Mouse (Mus musculus) yolk sac, embryonic 10.5 days (tissue): Measurements from ENCODE around the gene Rnf181.
A peak's percentile ranks its signal among the peaks of the same experiment; 100 is the strongest.

Experiments
- DNase-seq: peaks from one replicate; pipeline ENCODE4 v3.0.0-alpha.2; 2017; ENCODE audit warnings: low spot score

Rnf181 gene

DNA sequence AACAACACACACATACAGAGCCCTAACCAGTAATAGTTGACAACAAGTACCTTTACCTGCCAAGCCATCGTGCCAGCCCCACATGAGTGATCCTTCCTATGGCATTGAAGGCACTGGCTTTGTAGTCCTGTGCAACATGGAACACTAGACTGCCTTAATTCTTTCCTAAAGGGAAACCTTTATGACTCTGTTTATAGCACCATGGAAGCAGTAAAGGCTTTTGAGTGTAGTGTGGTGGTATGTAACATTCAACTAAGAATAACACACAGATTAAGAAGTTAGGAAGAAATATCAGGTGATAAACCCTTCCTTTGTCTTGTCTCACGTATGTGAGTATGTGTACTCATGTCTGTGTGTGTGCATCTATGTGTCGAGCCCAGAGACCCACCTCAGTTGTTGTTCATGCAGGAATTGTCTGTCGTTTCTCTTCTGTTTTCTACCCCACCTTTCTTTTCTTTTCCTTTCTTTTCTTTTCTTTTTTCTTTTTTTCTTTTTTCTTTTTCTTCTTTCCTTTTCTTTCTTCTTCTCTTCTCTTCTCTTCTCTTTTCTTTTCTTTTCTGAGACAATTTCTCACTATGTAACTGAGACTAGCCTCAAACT lies at the start of gene Rnf181:
TSS of gene Rnf181 (minus strand) at position 113 of the 600 bp plus-strand sequence.
- DNase-seq: no peak

DNA sequence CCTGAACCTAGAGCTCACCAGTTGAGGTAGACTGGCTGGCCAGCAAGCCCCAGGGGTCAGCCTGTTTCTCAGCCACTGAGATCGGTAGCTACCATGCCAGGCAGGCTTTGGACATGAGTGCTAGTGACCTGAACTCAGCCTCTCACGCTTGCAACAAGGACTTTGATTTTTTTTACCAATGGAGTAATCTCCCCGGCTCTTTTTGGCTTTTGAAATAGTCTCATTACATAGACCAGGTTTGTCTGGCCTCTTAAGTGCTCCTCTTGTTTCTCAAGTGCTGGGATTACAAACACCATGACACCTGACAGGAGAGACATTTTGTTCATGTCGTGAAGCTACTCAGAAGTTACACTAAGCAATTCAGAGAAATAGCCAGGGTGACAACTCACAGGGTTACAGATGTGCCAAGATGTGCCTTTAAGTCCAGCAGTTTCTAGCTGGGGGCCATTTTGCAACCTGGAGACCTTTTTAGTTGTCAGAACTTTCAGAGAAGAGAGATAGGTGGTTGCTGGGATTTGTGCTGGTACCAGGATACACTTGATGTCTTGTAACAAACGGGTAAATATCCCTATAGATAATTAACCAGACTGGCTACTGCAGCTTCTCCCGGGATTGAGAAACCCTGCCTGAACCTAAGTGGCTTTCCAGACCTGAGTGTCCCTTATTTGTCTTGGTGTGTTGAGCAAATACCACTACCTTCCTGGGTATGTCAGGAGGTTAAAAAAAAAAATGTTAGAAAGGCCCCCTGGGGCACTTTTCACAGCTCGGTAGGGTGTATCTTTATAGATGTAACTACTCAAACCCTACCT lies 49.4 kb upstream of the Rnf181 start:
- DNase-seq: peak; percentile 82

DNA sequence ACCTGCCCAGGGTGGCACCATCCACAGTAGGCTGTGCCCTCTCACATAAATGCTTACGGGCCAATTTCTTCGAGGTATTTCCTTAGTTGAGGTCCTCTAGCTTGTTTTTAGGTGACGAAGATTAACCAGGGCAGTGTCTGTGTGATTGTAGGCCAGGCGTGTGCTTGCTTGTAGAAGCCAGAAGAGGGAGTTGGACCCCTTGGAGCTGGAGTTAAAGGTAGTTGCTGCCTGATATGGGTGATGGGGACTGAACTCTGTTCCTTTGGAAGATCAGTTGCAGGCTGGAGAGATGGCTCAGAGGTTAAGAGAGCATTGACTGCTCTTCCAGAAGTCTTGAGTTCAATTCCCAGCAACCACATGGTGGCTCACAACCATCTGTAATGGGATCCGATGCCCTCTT lies 48.4 kb upstream of the Rnf181 start:
- DNase-seq: no peak

DNA sequence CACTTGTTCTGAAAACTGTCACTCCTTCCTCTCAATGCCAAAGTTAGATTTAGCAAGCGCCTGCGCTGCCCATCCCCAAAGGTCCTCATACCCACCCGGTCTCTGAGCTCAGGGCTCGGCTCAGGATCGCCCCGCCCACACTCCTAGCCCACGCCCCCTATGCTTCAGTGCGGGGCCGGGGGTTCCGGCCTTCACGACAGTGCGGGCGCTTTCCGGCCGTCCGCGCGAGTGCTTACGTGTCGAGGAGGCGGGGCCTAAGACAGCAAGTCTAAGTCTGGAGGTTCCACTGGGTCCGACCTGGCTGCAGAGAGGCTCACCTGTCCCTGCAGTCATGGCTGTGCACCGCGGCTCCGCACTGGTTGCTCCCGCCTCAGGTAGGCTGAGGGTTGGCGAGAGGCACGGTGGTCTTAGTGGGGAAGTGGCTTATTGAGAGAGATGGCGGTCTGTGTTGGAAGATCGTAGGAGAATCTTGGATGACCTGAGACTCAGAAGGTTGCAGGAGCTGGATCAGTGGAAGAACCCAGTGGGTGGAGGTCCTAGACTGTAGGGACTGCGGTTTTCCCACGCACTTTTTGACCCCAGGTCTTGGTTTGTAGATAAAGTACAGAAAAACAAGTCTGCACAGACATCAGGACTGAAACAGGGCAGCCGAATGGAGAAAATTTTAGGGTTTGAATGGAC lies 47.5 kb upstream of the Rnf181 start, which contains the start of gene Ggcx:
TSS of gene Ggcx (plus strand) at position 233 of the 681 bp plus-strand sequence.
- peak; percentile 95 for DNase-seq

DNA sequence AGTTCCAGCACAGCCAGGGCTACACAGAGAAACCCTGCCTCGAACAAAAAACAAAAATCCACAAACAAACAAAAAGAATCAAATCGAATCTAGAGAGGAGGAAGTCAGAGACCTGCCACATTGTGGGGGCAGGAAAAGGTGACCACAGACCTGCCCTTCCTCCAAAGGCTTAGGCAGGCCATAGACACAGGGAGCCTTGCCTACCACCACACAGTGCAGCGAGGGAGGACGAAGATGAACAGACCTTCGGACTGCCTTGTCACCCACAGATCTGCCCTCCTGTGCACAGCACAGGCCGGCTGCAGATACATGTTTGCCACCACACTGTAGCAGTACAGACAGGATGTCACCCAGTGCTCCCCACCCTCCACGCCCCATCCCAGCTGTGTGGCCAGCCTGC lies 43.8 kb upstream of the Rnf181 start:
- DNase-seq: no peak

DNA sequence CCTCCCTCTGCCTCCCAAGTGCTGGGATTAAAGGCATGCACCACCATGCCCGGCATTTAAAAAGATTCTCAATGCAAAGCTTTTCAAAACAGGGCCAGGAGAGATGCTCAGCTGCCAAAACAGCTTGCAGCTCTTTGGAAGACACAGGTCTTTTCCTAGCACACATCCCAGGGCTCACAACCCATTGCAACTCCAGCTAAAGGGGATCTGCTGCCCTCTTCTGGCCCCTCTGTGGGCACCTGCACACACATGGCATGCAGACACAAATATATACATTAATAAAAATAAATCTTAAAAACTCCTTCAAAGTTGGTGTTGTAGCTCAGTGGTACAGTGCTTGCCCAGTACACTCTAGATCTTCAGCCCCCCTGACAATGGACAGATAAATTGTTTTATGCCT lies 43.2 kb upstream of the Rnf181 start:
- no peak for DNase-seq

DNA sequence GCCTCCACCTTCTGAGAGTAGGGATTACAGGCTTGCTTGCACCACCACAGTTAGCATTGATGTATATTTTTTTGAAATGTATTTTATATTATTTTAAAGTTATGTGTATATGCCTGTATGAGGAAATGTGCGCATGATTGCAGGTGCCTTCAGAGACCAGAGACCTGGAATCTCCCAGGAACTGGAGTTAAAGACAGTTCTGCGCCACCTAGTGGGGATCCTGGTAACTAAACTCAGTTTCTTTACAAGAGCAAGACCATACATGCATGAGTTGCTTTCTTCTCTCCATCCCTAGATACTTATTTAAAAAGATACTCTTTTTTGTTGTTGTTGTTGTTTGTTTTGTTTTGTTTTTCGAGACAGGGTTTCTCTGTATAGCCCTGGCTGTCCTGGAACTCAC lies 42.8 kb upstream of the Rnf181 start:
- no peak for DNase-seq

DNA sequence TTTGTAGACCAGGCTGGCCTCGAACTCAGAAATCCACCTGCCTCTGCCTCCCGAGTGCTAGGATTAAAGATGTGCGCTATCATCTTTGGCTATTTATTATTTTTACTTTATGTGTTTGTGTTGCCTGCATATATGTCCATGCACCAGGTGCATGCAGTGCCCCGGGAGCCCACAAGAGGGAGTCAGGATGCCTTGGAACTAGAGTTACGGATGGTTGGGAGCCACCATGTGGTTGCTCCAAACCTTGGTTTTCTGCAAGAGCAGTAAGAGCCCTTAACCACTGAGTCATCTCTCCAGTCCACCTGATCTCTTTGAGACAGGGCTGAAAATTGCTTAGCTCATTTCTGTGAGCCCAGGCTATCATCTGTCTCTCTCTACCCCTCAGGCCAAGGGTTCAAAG lies 40.4 kb upstream of the Rnf181 start:
- DNase-seq: peak; percentile 85

DNA sequence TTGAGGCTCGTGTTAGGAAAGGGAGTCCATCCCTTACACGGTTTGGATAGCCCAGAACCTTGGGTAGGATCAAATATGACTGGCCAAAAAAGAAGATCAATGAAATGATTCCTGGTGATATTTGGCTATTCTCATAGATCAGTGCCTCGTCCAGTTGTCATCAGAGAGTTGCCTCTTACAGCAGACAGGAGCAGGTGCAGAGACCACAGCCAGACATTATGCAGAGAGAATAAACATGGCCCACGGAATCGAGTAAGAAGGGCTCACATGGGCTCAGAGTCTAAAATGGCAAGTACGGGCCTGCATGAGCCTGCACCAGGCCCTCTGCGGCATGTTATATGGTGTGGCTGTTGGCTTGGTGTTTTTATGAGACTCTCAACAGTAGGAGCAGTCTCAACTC lies 38.6 kb upstream of the Rnf181 start:
- no peak for DNase-seq

DNA sequence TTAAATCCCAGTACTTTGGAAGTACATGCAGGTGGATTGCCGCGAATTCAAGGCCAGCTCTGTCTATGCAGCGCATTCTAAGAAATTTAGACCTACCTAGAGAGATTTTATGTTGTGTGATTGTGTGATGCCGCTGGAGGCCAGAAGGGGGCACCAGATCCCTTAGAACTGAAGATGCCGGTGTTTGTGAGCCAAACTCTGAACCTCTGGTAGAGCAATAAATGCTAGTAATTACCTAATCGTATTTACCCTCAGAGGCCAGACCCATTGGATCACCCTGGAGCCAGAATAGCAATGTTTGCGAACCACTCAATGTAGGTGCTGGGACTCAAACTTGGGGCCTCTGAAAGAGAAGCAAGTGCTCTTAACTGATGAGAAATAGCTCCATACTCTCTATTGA lies 35.1 kb upstream of the Rnf181 start:
- DNase-seq: no peak

DNA sequence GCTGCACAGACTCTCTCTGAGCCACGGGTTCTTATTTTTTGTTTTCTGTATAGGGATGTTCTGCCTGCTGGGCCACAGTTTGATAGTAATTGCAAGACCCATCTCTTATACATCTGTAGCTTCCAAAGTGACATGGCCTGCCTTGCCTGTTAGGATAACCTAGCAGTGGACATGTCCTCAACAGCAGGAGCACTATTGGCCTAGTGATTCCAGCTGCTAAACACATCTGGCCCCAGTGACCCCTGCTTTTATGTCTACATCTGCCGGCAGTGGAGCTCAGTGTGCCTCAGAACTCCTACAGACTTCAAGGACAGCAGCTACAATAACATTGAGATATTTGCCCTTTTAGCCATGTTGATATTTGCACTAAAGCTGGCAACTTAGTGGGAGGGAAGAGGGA lies 33.2 kb upstream of the Rnf181 start:
- DNase-seq: no peak

DNA sequence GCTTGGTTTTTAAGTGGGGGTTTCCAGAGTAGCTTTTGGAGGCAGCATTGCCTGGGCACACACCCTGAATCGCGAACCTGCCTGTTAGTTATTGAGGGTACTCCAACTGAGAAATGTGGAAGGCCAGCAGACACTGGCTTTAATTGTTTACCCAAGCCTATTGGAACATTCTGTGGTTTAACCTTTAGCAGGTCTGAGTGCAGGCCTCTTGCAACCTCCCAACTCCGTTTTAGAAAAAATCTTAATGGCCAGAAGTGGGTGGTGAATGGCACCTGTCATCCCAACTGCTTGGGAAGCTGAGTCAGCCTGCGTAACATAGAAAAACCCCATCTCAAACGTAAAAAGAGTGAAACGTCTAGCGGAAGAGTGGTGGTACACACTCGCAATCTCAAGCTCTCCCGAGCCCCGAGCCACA lies 30.1 kb upstream of the Rnf181 start:
- DNase-seq: no peak

DNA sequence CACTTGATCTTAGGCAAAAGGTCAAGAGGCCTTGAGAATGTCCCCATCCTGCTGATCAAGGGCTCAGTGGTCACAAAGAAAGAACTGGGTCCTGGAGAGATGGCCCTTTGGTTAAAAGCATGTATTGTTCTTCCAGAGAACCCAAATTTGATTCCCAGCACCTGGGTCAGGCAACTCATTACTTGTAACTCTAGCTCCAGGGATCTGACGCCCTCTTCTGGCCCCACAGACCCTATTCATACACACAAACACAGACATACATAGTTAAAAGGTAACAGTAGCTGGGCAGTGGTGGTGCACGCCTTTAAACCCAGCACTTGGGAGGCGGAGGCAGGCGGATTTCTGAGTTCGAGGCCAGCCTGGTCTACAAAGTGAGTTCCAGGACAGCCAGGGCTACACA lies 25.6 kb upstream of the Rnf181 start:
- DNase-seq: no peak

DNA sequence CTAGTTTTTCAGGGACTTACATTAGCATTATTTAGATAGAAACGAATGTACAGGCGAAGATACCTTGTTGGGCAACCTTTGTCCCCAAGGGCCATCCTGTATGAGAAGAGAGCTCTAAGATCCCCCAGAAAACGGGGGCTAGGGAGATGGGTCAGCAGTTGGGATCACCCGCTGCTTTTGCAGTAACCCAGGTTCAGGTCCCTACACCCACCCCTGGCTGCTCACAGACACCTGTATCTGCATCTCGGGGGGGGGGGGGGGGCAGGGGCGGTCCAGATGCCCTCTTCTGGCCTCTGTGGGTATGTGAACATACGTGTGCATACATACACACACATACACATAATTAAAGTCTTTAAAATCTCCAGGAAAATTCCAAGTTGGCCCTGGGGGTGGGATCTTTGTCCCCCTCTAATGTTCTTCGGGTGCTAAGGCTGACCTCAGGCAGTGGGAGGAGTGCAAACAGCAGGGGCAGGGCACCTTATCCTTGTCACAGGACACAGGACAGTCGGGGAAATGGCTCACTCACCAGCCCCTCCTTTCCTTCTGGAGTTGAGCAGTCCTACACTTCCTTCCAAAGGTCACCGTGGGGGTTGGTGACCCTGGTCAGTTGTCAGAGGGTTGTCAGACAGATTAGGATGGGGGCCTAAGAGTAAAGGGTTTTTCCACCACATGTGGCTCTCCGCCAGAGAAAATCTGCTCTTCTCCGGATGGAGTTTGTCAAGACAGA lies 24.2 kb upstream of the Rnf181 start:
- peak; percentile 93 for DNase-seq

DNA sequence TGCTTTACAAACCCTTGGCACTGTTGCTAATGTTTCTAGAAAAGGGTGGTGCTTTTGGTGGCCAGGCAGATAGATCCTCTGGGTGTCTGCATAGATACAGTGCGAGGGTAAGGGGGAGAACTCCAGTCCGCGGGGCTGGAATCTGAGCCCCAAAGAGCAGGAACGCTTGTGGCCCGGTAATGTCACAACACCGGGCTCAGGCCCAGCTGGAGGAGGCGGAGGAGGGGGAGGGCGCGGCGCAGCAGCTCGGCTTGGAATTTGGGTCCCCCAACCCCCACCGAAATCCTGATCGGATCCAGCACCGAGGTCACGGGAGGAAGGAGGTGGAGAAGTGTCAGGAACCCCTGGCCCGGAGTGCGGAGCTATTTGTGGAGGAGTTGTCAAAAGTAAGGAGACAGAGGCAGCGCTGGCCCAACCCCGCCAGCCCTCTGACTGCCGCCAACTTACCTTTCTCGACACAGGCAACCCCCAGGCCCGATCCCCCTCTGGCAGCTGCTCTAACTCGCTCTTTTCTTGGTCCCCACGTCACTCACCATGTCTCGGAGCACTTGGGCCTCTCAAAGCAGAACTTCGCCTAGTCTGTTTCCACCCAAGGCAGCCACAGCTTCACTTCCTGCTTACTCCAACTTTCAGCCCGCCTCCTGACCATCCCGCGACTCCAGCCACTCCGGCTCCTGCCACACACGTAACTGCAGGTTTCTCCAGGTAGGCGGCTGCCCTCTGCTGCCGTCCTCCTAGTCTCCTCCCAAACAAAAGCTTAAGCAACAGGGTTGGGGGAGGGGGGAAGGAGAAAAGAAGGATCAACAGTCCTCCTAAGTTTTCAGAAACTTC lies 23.4 kb upstream of the Rnf181 start, which contains the start of gene Vamp8:
TSS of gene Vamp8 (minus strand) at position 763 of the 831 bp plus-strand sequence.
- peak; percentile 91 for DNase-seq

DNA sequence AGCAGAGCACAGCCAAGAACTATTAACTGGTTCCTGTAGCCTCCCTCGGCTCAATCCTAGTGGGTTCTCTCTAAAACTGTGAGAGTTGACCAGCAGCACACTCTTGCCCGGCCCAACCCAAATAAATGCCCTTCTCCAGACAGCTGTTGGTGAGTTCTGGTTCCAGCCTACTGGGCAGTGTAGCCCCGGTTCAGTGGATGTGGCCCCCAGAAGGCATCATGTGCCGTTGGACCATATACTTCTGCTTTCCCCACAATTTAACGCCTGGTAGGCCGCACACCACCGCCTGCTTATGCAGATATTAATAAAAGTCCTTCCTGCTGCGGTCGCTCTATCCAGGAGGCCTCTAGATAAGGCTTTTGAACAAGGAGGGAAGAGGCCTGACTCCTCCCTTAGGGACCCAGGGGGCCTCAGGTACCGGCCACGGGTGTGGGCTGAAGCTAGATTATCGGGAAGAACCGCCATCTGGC lies 22.8 kb upstream of the Rnf181 start:
- peak; percentile 74 for DNase-seq

DNA sequence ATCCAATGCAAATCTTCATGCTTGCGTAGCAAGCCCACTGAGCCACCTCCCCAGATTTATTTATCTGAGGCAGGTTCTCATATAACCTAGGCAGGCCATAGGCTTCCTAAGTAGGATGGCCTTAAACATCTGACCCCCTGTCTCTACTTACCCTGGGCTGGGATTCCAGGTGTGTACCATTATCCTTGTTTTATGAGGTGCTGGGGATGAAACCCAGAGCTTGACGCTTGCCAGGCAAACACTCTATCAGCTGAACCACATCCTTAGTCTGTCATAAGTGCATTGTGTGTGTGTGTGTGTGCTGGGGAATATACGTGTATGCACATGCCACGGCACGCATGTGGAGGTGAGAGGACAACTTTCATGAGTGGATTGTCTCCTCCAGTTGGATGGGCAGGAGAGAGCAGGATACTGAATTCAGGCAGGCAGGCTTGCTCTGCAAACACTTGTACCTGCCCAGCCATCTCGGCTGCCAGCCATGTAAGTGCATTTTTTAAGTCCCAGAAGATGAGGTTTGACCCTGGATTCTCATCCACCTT lies 22.1 kb upstream of the Rnf181 start:
- no peak for DNase-seq

DNA sequence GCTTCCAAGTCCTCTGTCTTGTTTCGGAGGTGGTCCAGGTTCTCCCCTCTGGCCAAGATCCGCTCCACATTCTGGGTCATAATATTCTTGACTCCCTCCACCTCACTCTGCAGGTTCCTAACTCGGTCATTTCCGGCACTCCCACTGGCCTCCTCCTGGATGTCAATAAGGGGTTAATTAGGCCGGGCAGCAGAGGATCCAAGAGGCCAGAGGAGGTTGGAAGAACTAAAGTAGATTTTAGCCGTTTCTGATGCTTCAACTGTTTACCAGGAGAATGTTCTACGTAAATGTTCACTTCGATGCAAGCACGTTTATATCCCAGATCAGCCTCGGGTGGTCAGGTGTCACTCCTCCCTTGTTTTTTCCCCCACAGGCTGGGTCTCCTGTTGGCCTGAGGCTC lies 21.5 kb upstream of the Rnf181 start:
- DNase-seq: no peak

DNA sequence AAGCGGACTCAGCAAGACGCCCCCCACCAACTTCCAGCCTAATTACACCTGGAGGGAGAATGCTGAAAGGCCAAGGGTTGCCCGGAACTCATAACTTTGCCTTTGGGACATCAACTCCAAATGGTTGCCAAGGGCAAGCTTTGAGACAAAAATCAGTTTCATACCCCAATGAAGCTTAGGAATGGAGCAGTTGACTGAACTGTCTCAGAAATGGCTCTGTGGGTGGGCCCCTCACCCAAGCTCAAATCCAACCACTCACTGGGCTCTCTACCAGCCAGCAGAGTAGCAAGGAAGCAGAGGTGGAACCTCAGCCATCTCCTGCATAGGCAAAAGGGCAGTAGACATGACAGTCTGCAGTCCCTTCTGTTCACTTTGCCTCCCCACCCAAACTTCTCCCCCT lies 21.1 kb upstream of the Rnf181 start:
- DNase-seq: no peak

DNA sequence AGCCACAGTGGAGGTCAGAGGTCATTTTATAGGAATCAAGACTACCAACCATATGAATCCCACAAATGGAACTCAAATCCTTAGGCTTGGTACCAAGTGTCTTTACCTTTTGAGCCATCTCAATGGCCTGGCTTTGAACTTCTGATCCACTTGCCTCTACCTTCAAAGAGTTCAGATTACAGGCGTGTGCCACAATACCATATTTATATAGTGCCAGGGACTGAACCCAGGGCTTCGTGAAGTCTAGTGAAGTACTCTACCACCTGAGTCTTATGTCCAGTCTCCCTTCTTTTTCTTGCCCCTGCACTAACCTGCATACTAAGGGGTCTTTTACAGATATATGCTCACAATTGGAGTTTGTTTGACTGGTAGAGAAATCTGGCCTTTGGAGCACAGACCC lies 19.8 kb upstream of the Rnf181 start:
- DNase-seq: no peak

DNA sequence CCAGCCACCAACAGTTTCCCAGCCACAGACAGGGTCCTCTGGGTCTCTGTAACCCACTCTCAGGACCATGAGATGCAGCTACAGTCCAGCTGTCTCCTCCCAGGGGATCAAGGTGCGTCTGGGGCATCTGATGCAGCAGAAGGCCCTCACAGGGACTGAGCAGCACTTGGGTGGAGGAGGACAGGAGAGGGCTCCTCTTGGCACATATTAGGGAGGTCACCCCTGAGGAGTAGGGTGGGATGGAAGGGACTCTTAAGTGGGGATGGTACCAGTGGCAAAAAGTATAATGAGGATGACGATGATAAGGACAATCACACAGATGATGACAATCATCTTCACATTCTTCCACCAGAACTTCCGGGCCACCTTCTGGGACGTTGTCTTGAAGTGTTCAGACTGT lies 18.5 kb upstream of the Rnf181 start:
- DNase-seq: no peak
